Mouse (Mus musculus): ENCODE data around the gene Calm2.

- TF ChIP-seq CTCF (IDR thresholded peaks at IDR 0.05; ENCODE audit: borderline replicate concordance, insufficient read depth, low read depth, low read length) (no peak), POLR2A (IDR thresholded peaks at IDR 0.05; ENCODE audit: borderline replicate concordance, insufficient read depth, low read length) (no peak)
These were observed 41.2 kb downstream of the Calm2 start for GRCm38 (mm10) chr17:87405576-87405975.

Measured in cerebellum, adult 2 months (tissue).